Mouse (Mus musculus) CH12.LX (cell line): Measurements from ENCODE around the gene Itpk1. TPM values are rescaled to one million over a fixed set of nuclear protein-coding genes. Genes with fewer than 3 reads are reported as not detected.

ENCODE experiments used
- DNase-seq: peaks from one replicate; pipeline ENCODE4 v3.0.0-alpha.2; 2013; ENCODE audit errors: extremely low read depth
- H3K27ac ChIP-seq: 2 replicates; pipeline ENCODE4 v1.5.1; 2012; ENCODE audit warnings: low read depth, mild to moderate bottlenecking, control low read depth, moderate library complexity; ENCODE audit not compliant: insufficient read depth
- H3K27me3 ChIP-seq: replicated peaks from 2 replicates; pipeline ENCODE3; 2012; ENCODE audit warnings: inconsistent platforms
- H3K36me3 ChIP-seq, 2 experiments: replicated peaks in 1 of 2; 2 replicates each; pipeline versions ENCODE3 to v1.6.1; 2012; ENCODE audit warnings: inconsistent platforms in 1 of 2, low read length in 1 of 2, mild to moderate bottlenecking in 1 of 2, mixed read lengths in 1 of 2, moderate library complexity in 1 of 2; ENCODE audit not compliant: control insufficient read depth in 1 of 2, insufficient read depth in 1 of 2
- H3K4me1 ChIP-seq, 2 experiments: 2 replicates each; pipeline ENCODE4 v1.6.1; 2012; ENCODE audit warnings: inconsistent platforms in 1 of 2, moderate library complexity in 1 of 2; ENCODE audit not compliant: insufficient read depth in 2 of 2, control insufficient read depth in 1 of 2
- H3K4me2 ChIP-seq: 2 replicates; pipeline ENCODE4 v1.6.1; 2012; ENCODE audit warnings: low read depth, mild to moderate bottlenecking, control low read depth; ENCODE audit not compliant: poor library complexity, insufficient read depth, severe bottlenecking
- H3K4me3 ChIP-seq, 3 experiments: fragments of 150-350 bp in 1 of 3; sonication (generic) in 1 of 3; replicated peaks in 1 of 3; 2 replicates each; pipeline versions ENCODE3 to v1.5.1; 2011 to 2012; ENCODE audit warnings: low read depth in 2 of 3, low read length in 2 of 3, mild to moderate bottlenecking in 2 of 3, moderate library complexity in 2 of 3, control low read depth in 1 of 3, improper control_type of control experiment in 1 of 3, inconsistent platforms in 1 of 3, mixed read lengths in 1 of 3; ENCODE audit not compliant: poor library complexity in 1 of 3
- H3K79me2 ChIP-seq: replicated peaks from 2 replicates; pipeline ENCODE4 v1.6.1; 2012; ENCODE audit warnings: mild to moderate bottlenecking, moderate library complexity; ENCODE audit not compliant: control insufficient read depth, poor library complexity, insufficient read depth, severe bottlenecking; ENCODE audit errors: extremely low read depth
- H3K9ac ChIP-seq: 2 replicates; pipeline ENCODE4 v1.6.1; 2012; ENCODE audit warnings: low read depth, mild to moderate bottlenecking, control low read depth, moderate library complexity; ENCODE audit not compliant: insufficient read depth
- H3K9me3 ChIP-seq: replicated peaks from 2 replicates; pipeline ENCODE3; 2012; ENCODE audit warnings: low read length, inconsistent platforms, mixed read lengths
- BHLHE40 ChIP-seq: IDR thresholded peaks from 2 replicates; pipeline ENCODE4 v1.6.1; 2011; ENCODE audit warnings: mild to moderate bottlenecking, low read depth, low read length, improper control_type of control experiment
- CHD1 ChIP-seq: IDR thresholded peaks from 2 replicates; pipeline ENCODE4 v1.6.1; 2012; ENCODE audit warnings: low read depth, low read length, improper control_type of control experiment, inconsistent platforms
- CTCF ChIP-seq, 2 experiments: IDR thresholded peaks in 1 of 2; conservative IDR thresholded peaks in 1 of 2; 2 replicates each; pipeline ENCODE4 v1.5.1; 2011 to 2012; ENCODE audit warnings: low read depth in 2 of 2, low read length in 2 of 2, improper control_type of control experiment in 1 of 2, inconsistent platforms in 1 of 2, mild to moderate bottlenecking in 1 of 2, moderate library complexity in 1 of 2
- E2F4 ChIP-seq: IDR thresholded peaks from 2 replicates; pipeline ENCODE4 v1.6.1; 2011; ENCODE audit warnings: low read depth, low read length, improper control_type of control experiment; ENCODE audit not compliant: insufficient replicate concordance
- ELF1 ChIP-seq: IDR thresholded peaks from 2 replicates; pipeline ENCODE4 v1.6.1; 2014; ENCODE audit warnings: low read depth, mild to moderate bottlenecking, inconsistent platforms, low read length, improper control_type of control experiment
- EP300 ChIP-seq: IDR thresholded peaks from 2 replicates; pipeline ENCODE4 v1.6.1; 2011; ENCODE audit warnings: low read length, improper control_type of control experiment
- ETS1 ChIP-seq: conservative IDR thresholded peaks from 2 replicates; pipeline ENCODE4 v1.6.1; 2012; ENCODE audit warnings: low read depth, mild to moderate bottlenecking, inconsistent platforms, low read length, improper control_type of control experiment, moderate library complexity
- GABPA ChIP-seq: IDR thresholded peaks from 2 replicates; pipeline ENCODE4 v1.6.1; 2012; ENCODE audit warnings: low read depth, low read length, improper control_type of control experiment, inconsistent platforms; ENCODE audit not compliant: insufficient replicate concordance
- HCFC1 ChIP-seq: IDR thresholded peaks from 2 replicates; pipeline ENCODE4 v1.6.1; 2012; ENCODE audit warnings: low read depth, mild to moderate bottlenecking, inconsistent platforms, low read length, improper control_type of control experiment
- IRF4 ChIP-seq: IDR thresholded peaks from 2 replicates; pipeline ENCODE4 v1.6.1; 2014; ENCODE audit warnings: low read depth, mild to moderate bottlenecking, inconsistent platforms, low read length, improper control_type of control experiment
- JUND ChIP-seq: conservative IDR thresholded peaks from 2 replicates; pipeline ENCODE4 v1.6.1; 2011; ENCODE audit warnings: low read depth, low read length, improper control_type of control experiment
- KAT2A ChIP-seq: IDR thresholded peaks from 2 replicates; pipeline ENCODE4 v1.6.1; 2012; ENCODE audit warnings: low read length, improper control_type of control experiment, inconsistent platforms; ENCODE audit not compliant: insufficient replicate concordance
- MAX ChIP-seq: IDR thresholded peaks from 2 replicates; pipeline ENCODE4 v1.6.1; 2011; ENCODE audit warnings: low read length, improper control_type of control experiment
- MAZ ChIP-seq: IDR thresholded peaks from 2 replicates; pipeline ENCODE4 v1.6.1; 2012; ENCODE audit warnings: low read depth, mild to moderate bottlenecking, inconsistent platforms, low read length, improper control_type of control experiment, moderate library complexity
- MXI1 ChIP-seq: IDR thresholded peaks from 2 replicates; pipeline ENCODE4 v1.6.1; 2011; ENCODE audit warnings: mild to moderate bottlenecking, low read depth, low read length, improper control_type of control experiment
- MYC ChIP-seq: IDR thresholded peaks from 2 replicates; pipeline ENCODE4 v1.6.1; 2011; ENCODE audit warnings: low read depth, mild to moderate bottlenecking, improper control_type of control experiment, low read length
- NELFE ChIP-seq: IDR thresholded peaks from 2 replicates; pipeline ENCODE4 v1.6.1; 2011; ENCODE audit warnings: low read depth, low read length, improper control_type of control experiment
- PAX5 ChIP-seq: IDR thresholded peaks from 2 replicates; pipeline ENCODE4 v1.6.1; 2012; ENCODE audit warnings: low read length, inconsistent platforms, mixed read lengths
- POLR2A ChIP-seq: IDR thresholded peaks from 2 replicates; pipeline ENCODE4 v1.6.1; 2011; ENCODE audit warnings: low read depth, mild to moderate bottlenecking, improper control_type of control experiment, low read length
- POLR2AphosphoS2 ChIP-seq: IDR thresholded peaks from 2 replicates; pipeline ENCODE4 v1.6.1; 2011; ENCODE audit warnings: low read depth, low read length, improper control_type of control experiment
- SIN3A ChIP-seq: IDR thresholded peaks from 2 replicates; pipeline ENCODE4 v1.6.1; 2012; ENCODE audit warnings: low read length, improper control_type of control experiment, inconsistent platforms
- SMC3 ChIP-seq: IDR thresholded peaks from 2 replicates; pipeline ENCODE4 v1.6.1; 2011; ENCODE audit warnings: low read depth, low read length, improper control_type of control experiment
- TBP ChIP-seq: conservative IDR thresholded peaks from 2 replicates; pipeline ENCODE4 v1.6.1; 2011; ENCODE audit warnings: low read depth, low read length, improper control_type of control experiment
- TCF12 ChIP-seq: IDR thresholded peaks from 2 replicates; pipeline ENCODE4 v1.6.1; 2014; ENCODE audit warnings: low read depth, mild to moderate bottlenecking, inconsistent platforms, low read length, improper control_type of control experiment
- UBTF ChIP-seq: IDR thresholded peaks from 2 replicates; pipeline ENCODE4 v1.6.1; 2012; ENCODE audit warnings: low read depth, mild to moderate bottlenecking, inconsistent platforms, low read length, improper control_type of control experiment, moderate library complexity
- USF1 ChIP-seq: IDR thresholded peaks from 2 replicates; pipeline ENCODE4 v1.6.1; 2014; ENCODE audit warnings: low read depth, mild to moderate bottlenecking, inconsistent platforms, low read length, improper control_type of control experiment
- USF2 ChIP-seq: conservative IDR thresholded peaks from 2 replicates; pipeline ENCODE4 v1.6.1; 2011; ENCODE audit warnings: low read depth, low read length, improper control_type of control experiment
- ZKSCAN1 ChIP-seq: IDR thresholded peaks from 2 replicates; pipeline ENCODE4 v1.6.1; 2012; ENCODE audit warnings: low read depth, inconsistent platforms, low read length, improper control_type of control experiment, borderline replicate concordance
- dilution Hi-C: fragments of 300-500 bp; cut with MboI; formaldehyde crosslinking; loops from 2 replicates; pipeline ENCODE4 v1.14.3; 2020; ENCODE audit warnings: low sequenced_read_pairs; ENCODE audit not compliant: extremely low pct_unique_long_range_greater_than_20kb, extremely low pct_ligation_motif_present
- in situ Hi-C: fragments of 300-500 bp; cut with MboI; formaldehyde crosslinking; loops from 3 replicates; pipeline ENCODE4 v1.14.3; 2019; ENCODE audit warnings: low sequenced_read_pairs, low pct_ligation_motif_present, low pct_unique_long_range_greater_than_20kb, mixed read lengths
- polyA plus RNA-seq: library from polyadenylated mRNA; unstranded; fragments of >175 nt; gene quantifications from 2 replicates; pipeline ENCODE4 v1.2.1, GENCODE M21; 2012; ENCODE audit warnings: low read depth; ENCODE audit not compliant: insufficient read length
- total RNA-seq, 2 experiments: library from RNA; depleted of rRNA; stranded (reverse); fragments of 300-350 nt in 1 of 2; fragments of >200 nt in 1 of 2; gene quantifications; 2 replicates each; pipeline ENCODE4 v1.2.3; 2012 to 2014

Itpk1 gene
- total and polyA plus RNA-seq, 3 experiments: 14.0 to 25.1 (median 19.2) TPM

DNA sequence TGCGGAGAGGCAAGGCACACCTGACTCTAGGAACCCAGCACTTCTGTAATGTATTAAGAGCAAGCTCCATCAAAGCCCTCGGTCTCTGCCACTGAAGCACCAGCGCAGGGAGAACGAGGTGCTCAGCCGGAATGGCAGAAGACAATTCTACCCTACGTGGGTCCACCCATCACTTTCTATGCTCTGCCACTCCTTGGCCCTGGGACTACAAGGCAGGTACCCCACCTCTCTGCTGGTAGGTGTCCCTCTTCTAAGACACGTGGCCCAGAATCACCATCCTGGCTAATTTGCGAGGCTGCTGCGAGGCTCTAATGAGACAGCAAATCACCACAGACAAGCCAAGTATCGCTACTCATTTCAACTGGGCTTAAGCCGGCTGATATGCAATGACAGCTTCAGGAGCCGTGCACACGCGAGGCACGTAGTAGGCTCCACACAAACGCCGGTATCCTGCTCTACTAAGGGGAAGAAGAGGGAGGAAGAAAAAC is 765 bp downstream of the Itpk1 start:
- H3K79me2 ChIP-seq: peaks cover 24% of the 10 kb centered on the region
- H3K9ac ChIP-seq: peak overlapping the region; percentile 41
- dilution Hi-C loops: no loop called here
- DNase-seq: no peak
- H3K4me2 ChIP-seq: peak overlapping the region; percentile 86
- H3K27me3 ChIP-seq: peaks cover 1% of the 10 kb centered on the region
- H3K4me1 ChIP-seq: peaks cover 18 to 46% of the 10 kb centered on the region in 2 experiments
- peaks cover 0 to 10% of the 10 kb centered on the region in 2 experiments for H3K36me3 ChIP-seq
- H3K9me3 ChIP-seq: no peaks in the 10 kb centered on the region
- in situ Hi-C loops: no loop called here
- TF ChIP-seq SIN3A (peak; percentile 62), POLR2A (no peak), ZKSCAN1 (peak; percentile 79), ELF1 (no peak), E2F4 (no peak), MAZ (no peak), IRF4 (no peak), MYC (peak; percentile 49; the same call in 1 of the 2 replicates), PAX5 (no peak), TCF12 (0 out of 2 replicates have a peak, but pooled peaks have one; percentile 26), NELFE (no peak), POLR2AphosphoS2 (no peak), SMC3 (no peak), EP300 (no peak), CTCF (conservative IDR thresholded peaks at IDR 0.05 in 1 of 2, IDR thresholded peaks at IDR 0.05 in 1 of 2; ENCODE audit: low read depth in 2 of 2, low read length in 2 of 2) (no peak), CHD1 (no peak), KAT2A (no peak), MXI1 (peak; percentile 77), JUND (no peak), MAX (peak; percentile 50; the same call in 1 of the 2 replicates), USF1 (no peak), UBTF (peak; percentile 20; the same call in 1 of the 2 replicates)
- H3K27ac ChIP-seq: peak overlapping the region; percentile 7
- H3K4me3 ChIP-seq: peak overlapping the region; percentile 62 to 83 (median 72)

DNA sequence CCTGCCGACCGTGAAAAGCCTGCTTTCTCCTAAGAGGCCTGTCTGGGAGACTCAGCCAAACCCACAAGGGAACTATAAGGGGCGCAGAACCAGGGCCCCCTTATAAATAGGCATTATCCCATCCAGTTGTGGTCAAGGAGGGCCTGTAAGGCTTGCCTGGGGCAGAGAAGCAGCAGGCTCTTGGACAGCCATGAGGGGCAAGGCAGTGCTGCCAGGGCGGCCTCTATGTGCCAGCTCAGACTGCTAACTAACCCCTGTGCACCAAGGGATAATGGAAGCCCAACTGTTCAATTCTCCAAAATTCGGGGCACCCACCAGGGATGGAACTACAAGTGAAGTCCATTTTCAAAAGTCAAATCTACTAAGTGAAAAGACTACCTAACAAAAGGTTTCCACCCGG is 1.3 kb downstream of the Itpk1 start:
- Histone ChIP-seq H3K4me1 (peaks cover 21 to 52% of the 10 kb centered on the region in 2 experiments), H3K27me3 (peaks cover 1% of the 10 kb centered on the region), H3K4me2 (peak overlapping the region; percentile 86), H3K9me3 (no peaks in the 10 kb centered on the region), H3K27ac (peak overlapping the region; percentile 25; the same call in 1 of the 2 replicates), H3K9ac (peak overlapping the region; percentile 59), H3K36me3 (peaks cover 0 to 10% of the 10 kb centered on the region in 2 experiments)
- in situ Hi-C loops: no loop called here
- no peak for DNase-seq
- dilution Hi-C loops: no loop called here
- TF ChIP-seq JUND (no peak), E2F4 (no peak), IRF4 (no peak), TBP (no peak), HCFC1 (no peak), NELFE (no peak), BHLHE40 (no peak), ZKSCAN1 (no peak), MXI1 (no peak), USF2 (no peak), EP300 (no peak), ELF1 (no peak), ETS1 (no peak), GABPA (no peak), MAZ (no peak)
- TF ChIP-seq, all 38 proteins: peak for 0
- Histone ChIP-seq H3K4me3 (peak overlapping the region; percentile 62 to 83 (median 72)), H3K79me2 (peaks cover 26% of the 10 kb centered on the region)
